Mouse (Mus musculus): ENCODE data around the gene Gm43951.

GRCm38 (mm10) chr11:72245196-72245753 is 38.6 kb upstream of the Gm43951 start:
- TF ChIP-seq CTCF (IDR thresholded peaks at IDR 0.05; ENCODE audit: low read depth, low read length): no peak
- TF ChIP-seq EP300 (IDR thresholded peaks at IDR 0.05; ENCODE audit: insufficient read depth, low read depth, low read length): no peak

All from ES-Bruce4 (cell line).